Mouse (Mus musculus) common myeloid progenitor, adult 5-6 weeks (primary cell): ENCODE results near the gene Dlx2. TPM values are rescaled to one million over a fixed set of nuclear protein-coding genes. Genes with fewer than 3 reads are reported as not detected.
A peak's percentile ranks its signal among the peaks of the same experiment; 100 is the strongest.

Source experiments
- ATAC-seq: replicated peaks from 2 replicates; pipeline ENCODE4 v1.8.0; 2016; ENCODE audit warnings: low read depth, mild to moderate bottlenecking, moderate TSS enrichment, inconsistent platforms; ENCODE audit not compliant: poor library complexity, severe bottlenecking
- total RNA-seq: library from RNA; stranded (forward); fragments of 200-1000, 187-1606 nt; gene quantifications from 2 replicates; pipeline ENCODE4 v1.2.3, GENCODE M21; 2017

Gene Dlx2
- total RNA-seq, 1 experiment from 2014 or later, result not detected

DNA sequence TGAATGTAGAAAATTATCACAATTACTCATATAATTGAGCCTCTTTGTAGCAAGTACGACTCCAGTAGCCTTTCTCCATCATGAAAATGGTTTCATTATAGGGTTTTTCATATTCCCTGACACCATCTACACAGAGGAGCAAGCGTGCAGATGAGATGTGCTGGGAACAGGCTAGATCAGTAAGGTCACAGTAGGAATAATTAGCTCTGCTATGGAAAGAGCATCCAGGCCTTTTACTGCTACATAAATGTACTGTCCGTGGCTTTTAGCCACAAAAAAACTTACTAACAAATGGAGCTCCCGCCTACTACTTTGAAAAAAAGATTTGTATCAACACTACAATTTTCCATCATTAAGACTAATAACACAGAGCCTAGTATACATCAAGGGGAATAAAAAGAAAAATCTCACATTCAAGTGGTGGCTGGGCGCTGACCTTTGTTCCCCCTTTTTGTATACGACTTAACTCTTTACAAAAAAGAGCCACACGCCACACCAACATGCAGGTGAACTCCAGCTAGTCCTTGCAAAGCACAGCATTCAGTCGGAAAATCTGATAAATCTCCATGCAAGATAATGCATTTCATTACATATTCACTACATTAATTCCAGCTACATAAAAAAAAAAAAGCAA is 29.0 kb downstream of the Dlx2 start:
- ATAC-seq, result no peak

DNA sequence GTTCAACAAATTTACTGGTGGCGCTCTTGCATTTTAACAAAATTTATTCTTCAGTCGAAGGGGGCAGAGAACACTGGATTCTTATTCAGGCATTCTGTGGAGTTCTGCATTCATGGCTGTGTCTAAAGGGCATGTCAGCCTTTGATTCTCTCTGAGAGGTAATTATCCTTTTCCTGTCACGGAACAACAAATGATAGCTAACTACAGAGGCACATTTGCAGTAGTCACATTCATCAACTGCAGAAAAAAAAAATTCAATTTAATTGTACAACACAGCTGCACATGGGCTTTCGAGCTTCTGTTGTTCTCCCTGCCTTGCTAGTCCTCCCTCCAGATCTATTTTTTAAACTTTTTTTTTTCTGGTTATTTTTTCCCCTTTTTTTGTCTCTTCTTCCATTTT is 29.6 kb downstream of the Dlx2 start:
- no peak for ATAC-seq

DNA sequence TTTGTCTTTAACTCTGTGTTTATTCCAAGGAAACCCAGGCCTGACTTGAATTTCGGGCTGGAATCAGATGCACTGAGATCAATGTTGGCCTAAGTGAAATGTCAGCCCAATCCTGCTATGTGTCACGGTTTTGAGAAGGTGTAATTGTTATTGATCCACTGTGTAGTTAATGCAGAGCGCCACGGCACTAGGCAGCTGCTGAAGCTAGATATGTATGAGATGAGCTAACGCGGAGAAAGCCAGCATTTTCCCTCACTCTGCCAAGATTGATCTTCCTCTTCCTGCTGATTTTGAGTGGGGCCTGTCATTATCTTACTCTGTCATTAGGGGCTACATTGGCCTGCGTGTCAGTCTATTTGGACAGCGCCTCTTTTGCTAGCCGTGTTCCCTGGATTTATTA is 34.2 kb downstream of the Dlx2 start:
- ATAC-seq, result no peak

DNA sequence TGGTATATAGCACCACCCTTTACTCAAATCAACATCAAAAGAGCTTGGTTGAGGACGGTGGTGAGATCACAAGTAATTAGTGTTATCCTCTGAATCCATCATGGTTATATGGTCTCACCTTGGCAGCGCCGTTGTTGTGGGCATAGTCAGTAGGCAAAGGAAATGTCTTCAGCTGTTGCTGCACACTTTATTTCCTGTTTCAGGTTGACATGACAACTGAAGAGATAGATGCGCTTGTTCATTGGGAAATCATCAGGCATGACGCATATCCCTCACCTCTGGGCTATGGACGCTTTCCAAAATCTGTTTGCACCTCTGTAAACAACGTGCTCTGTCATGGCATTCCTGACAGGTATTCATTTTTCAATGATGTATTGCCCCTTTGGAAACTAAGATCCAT is 35.3 kb downstream of the Dlx2 start:
- no peak for ATAC-seq

DNA sequence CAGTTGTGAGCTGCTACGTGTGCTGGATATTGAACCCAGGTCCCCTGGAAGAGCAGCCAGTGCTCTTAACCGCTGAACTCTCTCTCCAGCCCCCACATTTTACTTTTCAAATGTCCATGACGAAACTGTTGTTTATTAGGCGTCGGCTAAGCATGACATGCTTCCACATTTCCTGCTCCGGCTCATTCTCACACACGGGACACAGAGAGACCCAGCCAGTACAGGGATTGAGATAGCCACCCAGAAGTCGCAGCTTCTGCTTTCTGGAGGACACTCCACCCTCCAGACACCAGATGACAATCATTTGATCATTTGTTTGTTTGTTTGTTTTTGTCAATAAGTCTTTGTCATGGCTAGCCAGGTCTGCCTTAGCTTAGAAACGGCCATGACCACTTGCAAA is 41.7 kb downstream of the Dlx2 start:
- no peak for ATAC-seq

DNA sequence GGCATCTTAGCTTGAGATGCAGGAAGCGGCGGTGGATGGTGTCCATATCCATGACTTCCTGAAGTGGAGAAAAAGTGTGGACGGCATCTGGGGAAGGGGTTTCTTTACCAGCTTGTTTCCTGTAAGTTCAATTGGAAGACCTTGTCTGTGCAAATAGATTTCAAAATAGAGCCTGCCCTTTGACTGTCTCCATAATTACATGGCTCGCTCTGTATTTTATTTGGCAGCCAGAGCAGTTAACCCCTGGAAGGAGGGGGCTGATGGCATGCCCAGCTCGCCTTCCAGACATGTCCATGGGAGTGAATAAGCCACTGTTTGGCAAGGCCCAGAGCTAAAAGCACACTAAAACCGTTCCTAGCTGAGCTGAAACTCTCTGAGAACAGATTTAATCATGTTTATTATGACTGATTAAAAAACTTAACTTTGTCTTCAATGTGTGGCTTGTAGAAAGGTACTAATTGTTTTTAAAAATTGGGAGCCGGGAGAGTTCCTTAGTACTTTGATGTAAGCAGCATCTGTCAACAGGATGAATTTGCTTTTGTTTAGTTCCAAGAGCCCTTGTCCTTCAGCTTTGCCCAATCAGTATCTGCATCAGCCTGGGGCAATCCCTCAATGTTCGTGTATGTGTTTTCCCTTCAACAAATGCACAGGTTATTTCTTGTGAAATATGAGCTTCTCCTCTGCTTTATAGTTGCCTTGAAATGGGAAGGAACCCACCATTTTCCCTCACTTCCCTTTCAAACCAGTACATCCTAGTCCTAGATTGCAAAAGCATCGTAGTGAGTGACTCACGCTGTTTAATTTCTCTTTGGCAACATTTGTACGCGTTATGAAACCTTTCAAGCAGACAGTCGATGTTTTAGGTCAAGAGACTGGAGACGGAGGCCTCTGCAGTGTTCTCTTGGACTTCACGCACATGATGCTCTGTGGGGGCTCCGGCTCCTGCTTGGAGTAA is 47.0 kb downstream of the Dlx2 start:
- peak; percentile 58 for ATAC-seq

DNA sequence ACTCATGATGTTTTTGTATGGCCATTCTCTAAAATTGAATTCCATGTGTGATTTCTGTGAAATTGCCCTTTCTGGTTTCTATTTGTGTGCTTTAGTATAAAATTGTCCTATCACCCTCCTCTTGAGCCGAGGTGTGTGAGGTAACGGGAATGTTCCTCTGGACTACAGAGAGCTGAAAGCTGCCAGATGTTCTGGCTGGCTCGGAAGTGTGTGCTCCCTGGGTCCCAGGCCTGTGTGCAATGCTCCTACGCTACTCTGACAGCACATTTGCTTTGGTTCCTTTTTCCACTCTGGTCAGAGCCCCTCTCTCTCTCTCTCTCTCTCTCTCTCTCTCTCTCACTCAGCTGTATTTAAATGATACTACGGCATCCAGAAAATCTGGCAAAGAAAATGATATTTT is 49.4 kb downstream of the Dlx2 start:
- no peak for ATAC-seq

DNA sequence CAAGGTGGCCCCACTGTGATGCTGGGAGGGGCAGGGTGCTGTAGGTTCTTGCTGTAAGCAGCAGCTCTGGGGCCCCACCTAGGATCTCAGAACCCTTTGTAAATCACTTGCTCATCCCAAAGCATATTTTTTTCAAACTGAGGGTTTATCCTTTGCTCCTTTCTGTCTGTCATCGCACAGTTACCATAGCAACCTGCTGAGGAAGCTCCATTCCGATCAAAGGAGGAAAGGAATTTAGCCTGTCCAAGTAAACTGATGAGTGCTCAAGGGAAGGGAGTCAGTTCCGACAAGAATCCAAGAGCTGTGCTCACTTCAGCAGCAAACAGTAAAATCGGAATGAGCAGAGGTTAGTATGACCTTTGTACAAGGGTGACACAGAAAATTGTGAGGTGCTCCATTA is 51.6 kb downstream of the Dlx2 start:
- no peak for ATAC-seq

DNA sequence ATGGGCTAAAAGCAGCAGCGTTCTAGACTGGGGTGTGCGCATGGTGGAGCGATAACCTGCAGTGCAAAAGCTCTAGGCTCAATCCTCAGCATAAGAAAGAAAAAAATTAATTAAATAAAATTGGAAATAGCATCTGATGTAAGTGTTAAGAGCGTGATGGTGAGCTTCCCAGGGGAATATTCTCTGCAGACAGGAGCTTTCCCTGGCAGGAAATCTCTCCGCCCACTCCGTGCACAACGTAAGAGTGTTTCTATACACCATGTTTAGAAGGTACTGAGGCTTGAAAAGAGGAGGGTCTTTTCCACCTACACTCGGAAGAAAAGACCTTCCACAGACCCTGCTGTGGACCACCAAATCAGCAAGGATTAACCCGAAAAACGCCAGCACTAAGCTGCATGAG is 52.1 kb downstream of the Dlx2 start:
- ATAC-seq, result no peak

Other genes starting within 250 kb of the Dlx2 start
- 36.8 and 48.2 TPM in 2 replicates for gene Slc25a12, start 179.0 kb downstream of the Dlx2 start, total RNA-seq
- gene Hat1, start 157.8 kb downstream of the Dlx2 start, total RNA-seq, result 183 and 200 TPM in 2 replicates
- gene Metap1d, start 93.5 kb downstream of the Dlx2 start, total RNA-seq, result 34.0 and 40.4 TPM in 2 replicates
- gene Dlx1, start 18.6 kb downstream of the Dlx2 start, total RNA-seq, result not detected in 2 replicates
- 66.4 and 70.6 TPM in 2 replicates for gene Itga6, start 198.9 kb upstream of the Dlx2 start, total RNA-seq